Mouse (Mus musculus) limb, embryonic 13.5 days (tissue): ENCODE results near the gene Eci3. TPM values are rescaled to one million over a fixed set of nuclear protein-coding genes. Genes with fewer than 3 reads are reported as not detected.

Experiments used
- ATAC-seq: fragments of 200-750 bp; cut with Nextera tagmentation; 2 replicates; pipeline ENCODE4 v1.8.0; 2017; ENCODE audit warnings: low read depth, moderate number of reproducible peaks, moderate TSS enrichment; ENCODE audit not compliant: low FRiP score
- H3K27ac ChIP-seq: fragments of 300-500 bp; sonication (generic); 2 replicates; pipeline ENCODE4 v1.5.1; 2015; ENCODE audit warnings: inconsistent platforms, mild to moderate bottlenecking, moderate library complexity
- H3K27me3 ChIP-seq: fragments of 300-500 bp; sonication (generic); 2 replicates; pipeline ENCODE4 v1.6.1; 2015; ENCODE audit warnings: mild to moderate bottlenecking, inconsistent platforms
- H3K36me3 ChIP-seq: fragments of 300-500 bp; sonication (generic); 2 replicates; pipeline ENCODE4 v1.6.1; 2015; ENCODE audit warnings: inconsistent platforms, mild to moderate bottlenecking, moderate library complexity
- H3K4me1 ChIP-seq: fragments of 300-500 bp; sonication (generic); 2 replicates; pipeline ENCODE4 v1.6.1; 2015; ENCODE audit warnings: inconsistent platforms
- H3K4me2 ChIP-seq: fragments of 300-500 bp; sonication (generic); replicated peaks from 2 replicates; pipeline ENCODE4 v1.6.1; 2015; ENCODE audit warnings: inconsistent platforms, mild to moderate bottlenecking, moderate library complexity
- H3K4me3 ChIP-seq: fragments of 300-500 bp; sonication (generic); 2 replicates; pipeline ENCODE4 v1.5.1; 2015; ENCODE audit warnings: moderate library complexity, mild to moderate bottlenecking, inconsistent platforms
- H3K9ac ChIP-seq: fragments of 300-500 bp; sonication (generic); 2 replicates; pipeline ENCODE4 v1.6.1; 2015; ENCODE audit warnings: mild to moderate bottlenecking, inconsistent platforms
- H3K9me3 ChIP-seq: fragments of 300-500 bp; sonication (generic); 2 replicates; pipeline ENCODE4 v1.6.1; 2016; ENCODE audit warnings: inconsistent platforms
- WGBS: fragments of 180-500 bp; shearing (Covaris S2); methylation state at CpG from one replicate; pipeline ENCODE4 v1.1.7; 2015; 5-methylcytosine and 5-hydroxymethylcytosine counted together
- polyA plus RNA-seq: library from polyadenylated mRNA; unstranded; fragments of >200 nt; fragmentation: Nextera tagmentation; extraction: Ambion mirVana; gene quantifications from 2 replicates; pipeline ENCODE4 v1.2.1, GENCODE M21; 2015

Gene Eci3
- polyA plus RNA-seq, 1 experiment from 2014 or later: 1.4 TPM

- H3K4me2 ChIP-seq: no peak overlapping the region
- ATAC-seq: no peak
- H3K9ac ChIP-seq: no peak overlapping the region
- WGBS: 84% methylated on average over 9 of the region's 9 CpGs
- H3K4me3 ChIP-seq: no peak overlapping the region
- no peak overlapping the region for H3K27ac ChIP-seq
- H3K36me3 ChIP-seq: no peaks in the 10 kb centered on the region
- H3K9me3 ChIP-seq: no peaks in the 10 kb centered on the region
- 0 out of 2 replicates have a peak, but pooled peaks cover 4% of the 10 kb centered on the region for H3K27me3 ChIP-seq
- peaks cover 4% of the 10 kb centered on the region; the same call in 1 of the 2 replicates for H3K4me1 ChIP-seq
Observed at GRCm38 (mm10) chr13:34914614-34915013, 49.0 kb downstream of the Eci3 start.

Other genes starting within 250 kb of the Eci3 start
- not detected in 2 replicates for gene Fam50b, start 229.0 kb downstream of the Eci3 start, polyA plus RNA-seq
- gene Prpf4b, start 88.5 kb downstream of the Eci3 start, polyA plus RNA-seq: 86.0 and 88.7 TPM in 2 replicates
- gene Fam217a, start 39.5 kb downstream of the Eci3 start, polyA plus RNA-seq: 0.70 and 1.2 TPM in 2 replicates
- not detected in 2 replicates for gene 4933417A18Rik, start 39.4 kb downstream of the Eci3 start, polyA plus RNA-seq
- 159 and 169 TPM in 2 replicates for gene Eci2, start 63.3 kb upstream of the Eci3 start, polyA plus RNA-seq